Mouse (Mus musculus) gastrocnemius, postnatal 4 days (tissue): ENCODE data around the gene Hist2h2bb. TPM values are rescaled to one million over a fixed set of nuclear protein-coding genes. Genes with fewer than 3 reads are reported as not detected.
A peak's percentile ranks its signal among the peaks of the same experiment; 100 is the strongest.
"Not testable (repeated sequence)": the region's sequence is repeated elsewhere in the genome, so short reads cannot be mapped to it uniquely, and the experiment has no call there.

Experiments used
- DNase-seq, 2 experiments: peaks; one replicate each; pipeline ENCODE4 v3.0.0; 2021 to 2022; ENCODE audit warnings: low spot score in 2 of 2, mixed read lengths in 2 of 2
- total RNA-seq, 2 experiments: library from RNA; stranded (reverse); gene quantifications; 2 replicates each; pipeline ENCODE4 v1.2.3; 2021

Hist2h2bb gene
- total RNA-seq, 2 experiments from 2014 or later = 676 to 744 TPM

GRCm38 (mm10) chr3:96262979-96263550, 6.5 kb upstream of the Hist2h2bb start, which contains the start of gene Hist2h4:
TSS of gene Hist2h4 (minus strand) at chr3:96263311.
- DNase-seq = peak; percentile 83 to 92

GRCm38 (mm10) chr3:96263558-96264403, 5.8 kb upstream of the Hist2h2bb start:
- DNase-seq = peak in 1 of 2 experiments; percentile 47

GRCm38 (mm10) chr3:96264404-96264949, 5.1 kb upstream of the Hist2h2bb start:
- DNase-seq = no peak

- DNase-seq = no peak
Observed at GRCm38 (mm10) chr3:96266132-96266710, 3.3 kb upstream of the Hist2h2bb start.

GRCm38 (mm10) chr3:96267541-96267940, 2.0 kb upstream of the Hist2h2bb start:
- no peak for DNase-seq

- DNase-seq = peak; percentile 58 to 78
Observed at GRCm38 (mm10) chr3:96268051-96268775, 1.3 kb upstream of the Hist2h2bb start, which contains the start of gene Hist2h3b. TSS of gene Hist2h3b (plus strand) at chr3:96268654.

GRCm38 (mm10) chr3:96268776-96269378, 675 bp upstream of the Hist2h2bb start:
- DNase-seq = peak in 1 of 2 experiments; percentile 15

- DNase-seq = no peak
Observed at GRCm38 (mm10) chr3:96273591-96274465, 4.3 kb downstream of the Hist2h2bb start.

- DNase-seq = peak in 1 of 2 experiments; percentile 55
Observed at GRCm38 (mm10) chr3:96277428-96277799, 7.9 kb downstream of the Hist2h2bb start.

- peak; percentile 87 to 95 for DNase-seq
Observed at GRCm38 (mm10) chr3:96277800-96278624, 8.5 kb downstream of the Hist2h2bb start.

GRCm38 (mm10) chr3:96280660-96281059, 11.1 kb downstream of the Hist2h2bb start:
- no peak for DNase-seq

GRCm38 (mm10) chr3:96284457-96284856, 14.9 kb downstream of the Hist2h2bb start:
- DNase-seq = no peak

GRCm38 (mm10) chr3:96287334-96287733, 17.8 kb downstream of the Hist2h2bb start:
- DNase-seq = not testable (repeated sequence)

- no peak for DNase-seq
Observed at GRCm38 (mm10) chr3:96289201-96289600, 19.6 kb downstream of the Hist2h2bb start.

- DNase-seq = not testable (repeated sequence)
Observed at GRCm38 (mm10) chr3:96290727-96291126, 21.2 kb downstream of the Hist2h2bb start.

- no peak for DNase-seq
Observed at GRCm38 (mm10) chr3:96292641-96293040, 23.1 kb downstream of the Hist2h2bb start.

- no peak for DNase-seq
Observed at GRCm38 (mm10) chr3:96293368-96293767, 23.8 kb downstream of the Hist2h2bb start.

GRCm38 (mm10) chr3:96293787-96294186, 24.2 kb downstream of the Hist2h2bb start, which contains the start of gene Fcgr1:
TSS of gene Fcgr1 (minus strand) at chr3:96293969.
- DNase-seq = no peak

- DNase-seq = no peak
Observed at GRCm38 (mm10) chr3:96298360-96298759, 28.8 kb downstream of the Hist2h2bb start.
